Comparison of ENCODE assay signal across 15 mouse cellular contexts in the genomic region with DNA sequence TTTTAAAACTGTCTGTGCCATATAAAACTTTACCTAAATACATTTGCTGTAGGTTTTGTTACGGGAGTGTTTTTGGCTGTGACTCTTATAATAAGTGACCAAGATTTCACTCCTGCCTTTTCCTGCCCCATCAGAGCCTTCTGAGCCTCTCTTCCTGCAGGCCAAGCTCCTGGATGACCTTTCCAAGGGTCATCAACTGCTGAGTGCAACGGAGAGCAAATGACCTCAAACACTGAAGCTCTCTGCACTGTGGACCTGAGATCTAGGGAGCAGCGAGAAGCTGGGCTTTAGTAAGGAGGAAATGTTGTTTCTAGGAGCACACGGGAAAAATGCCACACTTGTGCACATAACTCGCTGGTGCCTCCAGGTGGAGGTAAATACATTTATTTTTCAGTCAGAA.
DNase-seq lines count a peak whose midpoint lies in the region; ATAC-seq and TF ChIP-seq lines count a peak whose summit lies in the region.
"Had no signal": no experiment of that assay in that cellular context is flagged by ENCODE, and none has a peak within 500 bp of the region (broad histone marks: within the 10 kb centered on the region; RNA-seq: fewer than 3 reads in every experiment).

No protein-coding gene starts in this region.

- intact Hi-C loops in heart, postnatal 10 days (cut with DNase I) = no loop called here

- H3K27ac ChIP-seq in embryonic facial prominence, embryonic 13.5 days = no peak overlapping the region
- H3K27ac ChIP-seq in embryonic facial prominence, embryonic 10.5 days (replicated peaks) = no peak overlapping the region
- H3K27ac ChIP-seq in heart, embryonic 16.5 days (ENCODE audit: low read length) = peak overlapping the region; percentile 59
- peak overlapping the region; percentile 72 for H3K27ac ChIP-seq in liver, postnatal 0 days (ENCODE audit: low read depth)
- peak overlapping the region; percentile 61 for H3K27ac ChIP-seq in stomach, embryonic 15.5 days
- H3K27ac ChIP-seq: forebrain, embryonic 12.5 days; liver, embryonic 15.5 days; midbrain, embryonic 12.5 days had no signal

- no peak for TF ChIP-seq EP300 in liver, postnatal 0 days (IDR thresholded peaks at IDR 0.05; ENCODE audit: low read depth)

- no peaks in the 10 kb centered on the region for H3K36me3 ChIP-seq in embryonic facial prominence, embryonic 13.5 days
- no peaks in the 10 kb centered on the region; the same call in 1 of the 2 replicates for H3K36me3 ChIP-seq in embryonic facial prominence, embryonic 10.5 days (replicated peaks)
- H3K36me3 ChIP-seq in heart, embryonic 16.5 days (ENCODE audit: control insufficient read depth, insufficient read depth) = peaks cover 6% of the 10 kb centered on the region
- H3K36me3 ChIP-seq in liver, postnatal 0 days (replicated peaks; ENCODE audit: insufficient read depth, low read length) = no peaks in the 10 kb centered on the region
- H3K36me3 ChIP-seq in stomach, embryonic 15.5 days = no peaks in the 10 kb centered on the region
- H3K36me3 ChIP-seq: forebrain, embryonic 12.5 days; liver, embryonic 15.5 days; midbrain, embryonic 12.5 days had no signal

- no peak overlapping the region for H3K4me3 ChIP-seq in embryonic facial prominence, embryonic 13.5 days
- H3K4me3 ChIP-seq in embryonic facial prominence, embryonic 10.5 days = no peak overlapping the region
- no peak overlapping the region for H3K4me3 ChIP-seq in heart, embryonic 16.5 days (ENCODE audit: low read length)
- no peak overlapping the region for H3K4me3 ChIP-seq in liver, postnatal 0 days (ENCODE audit: low read depth, low read length)
- H3K4me3 ChIP-seq in stomach, embryonic 15.5 days (replicated peaks) = no peak overlapping the region
- H3K4me3 ChIP-seq: forebrain, embryonic 12.5 days; liver, embryonic 15.5 days; midbrain, embryonic 12.5 days had no signal

- DNase-seq in embryonic facial prominence, embryonic 10.5 days (ENCODE audit: low spot score) = no peak
- DNase-seq in heart, postnatal 10 days = no peak
- DNase-seq in liver, postnatal 0 days = no peak
- no peak for DNase-seq in liver
- DNase-seq in adrenal gland, adult 2 months = no peak
- DNase-seq: cerebellum, postnatal 25 days; kidney, adult 9 months; lung, postnatal 4 days; thymus, postnatal 4 days had no signal

- no peak for ATAC-seq in embryonic facial prominence, embryonic 13.5 days (ENCODE audit: insufficient number of reproducible peaks, insufficient read depth, low FRiP score, low TSS enrichment, low read depth)
- ATAC-seq in heart, embryonic 16.5 days (replicated peaks; ENCODE audit: extremely low read depth, insufficient read depth, low FRiP score) = no peak
- no peak for ATAC-seq in liver, postnatal 0 days
- no peak for ATAC-seq in stomach, embryonic 15.5 days (ENCODE audit: insufficient read depth, low FRiP score, low read depth)

- H3K27me3 ChIP-seq in embryonic facial prominence, embryonic 13.5 days = no peaks in the 10 kb centered on the region
- 0 out of 2 replicates have a peak, but pooled peaks cover 6% of the 10 kb centered on the region for H3K27me3 ChIP-seq in embryonic facial prominence, embryonic 10.5 days (replicated peaks; ENCODE audit: low read depth, poor library complexity, severe bottlenecking)
- H3K27me3 ChIP-seq in heart, embryonic 16.5 days (ENCODE audit: control insufficient read depth, insufficient read depth, low read length) = no peaks in the 10 kb centered on the region
- no peaks in the 10 kb centered on the region for H3K27me3 ChIP-seq in liver, postnatal 0 days (ENCODE audit: insufficient read depth, low read length)
- no peaks in the 10 kb centered on the region for H3K27me3 ChIP-seq in stomach, embryonic 15.5 days (replicated peaks)
- H3K27me3 ChIP-seq: forebrain, embryonic 12.5 days had no signal

- H3K4me2 ChIP-seq in embryonic facial prominence, embryonic 13.5 days = no peak overlapping the region
- H3K4me2 ChIP-seq in heart, embryonic 16.5 days (ENCODE audit: low read depth, low read length) = peak overlapping the region; percentile 61; the same call in 1 of the 2 replicates
- no peak overlapping the region for H3K4me2 ChIP-seq in liver, postnatal 0 days (ENCODE audit: low read depth, low read length)
- no peak overlapping the region for H3K4me2 ChIP-seq in stomach, embryonic 15.5 days
- H3K4me2 ChIP-seq: forebrain, embryonic 12.5 days; liver, embryonic 15.5 days; midbrain, embryonic 12.5 days had no signal

- H3K9me3 ChIP-seq in embryonic facial prominence, embryonic 13.5 days = no peaks in the 10 kb centered on the region
- H3K9me3 ChIP-seq in embryonic facial prominence, embryonic 10.5 days = no peaks in the 10 kb centered on the region
- H3K9me3 ChIP-seq in heart, embryonic 16.5 days (replicated peaks; ENCODE audit: control insufficient read depth, low read length) = no peaks in the 10 kb centered on the region
- H3K9me3 ChIP-seq in liver, postnatal 0 days (ENCODE audit: low read length) = no peaks in the 10 kb centered on the region
- no peaks in the 10 kb centered on the region for H3K9me3 ChIP-seq in stomach, embryonic 15.5 days
- H3K9me3 ChIP-seq: forebrain, embryonic 12.5 days; liver, embryonic 15.5 days; midbrain, embryonic 12.5 days had no signal

- H3K9ac ChIP-seq in embryonic facial prominence, embryonic 13.5 days = 0 out of 2 replicates have a peak overlapping the region, but pooled peaks have one; percentile 12
- 0 out of 2 replicates have a peak overlapping the region, but pooled peaks have one; percentile 11 for H3K9ac ChIP-seq in heart, embryonic 16.5 days (ENCODE audit: low read length)
- no peak overlapping the region for H3K9ac ChIP-seq in liver, postnatal 0 days (replicated peaks)
- no peak overlapping the region for H3K9ac ChIP-seq in stomach, embryonic 15.5 days
- H3K9ac ChIP-seq: forebrain, embryonic 12.5 days; liver, embryonic 15.5 days; midbrain, embryonic 12.5 days had no signal

- no peak for TF ChIP-seq CTCF in liver, postnatal 0 days (IDR thresholded peaks at IDR 0.05; ENCODE audit: low read depth)

- H3K4me1 ChIP-seq in embryonic facial prominence, embryonic 13.5 days = peaks cover 56% of the 10 kb centered on the region
- H3K4me1 ChIP-seq in embryonic facial prominence, embryonic 10.5 days = peaks cover 73% of the 10 kb centered on the region
- peaks cover 60% of the 10 kb centered on the region for H3K4me1 ChIP-seq in heart, embryonic 16.5 days (ENCODE audit: control insufficient read depth, insufficient read depth, low read length)
- peaks cover 35% of the 10 kb centered on the region for H3K4me1 ChIP-seq in liver, postnatal 0 days (ENCODE audit: insufficient read depth)
- peaks cover 41% of the 10 kb centered on the region for H3K4me1 ChIP-seq in stomach, embryonic 15.5 days

- WGBS in embryonic facial prominence, embryonic 13.5 days = 44% methylated on average over 5 of the region's 5 CpGs
- WGBS in embryonic facial prominence, embryonic 10.5 days = 46% methylated on average over 5 of the region's 5 CpGs
- WGBS in heart, embryonic 16.5 days = 61% methylated on average over 5 of the region's 5 CpGs
- WGBS in liver, postnatal 0 days (ENCODE audit: insufficient replicate concordance) = 57% methylated on average over 5 of the region's 5 CpGs
- 47% methylated on average over 5 of the region's 5 CpGs for WGBS in stomach, embryonic 15.5 days

Comparison
In these comparisons a context has a peak if more than half of its experiments do, and no peak if none do; other contexts are left out.
1. H3K27ac ChIP-seq: peak in heart, embryonic 16.5 days (single experiment), liver, postnatal 0 days (single experiment) and stomach, embryonic 15.5 days (single experiment); none in embryonic facial prominence, embryonic 13.5 days (single experiment) and embryonic facial prominence, embryonic 10.5 days (single experiment).
2. H3K9ac ChIP-seq: peak in embryonic facial prominence, embryonic 13.5 days (single experiment) and heart, embryonic 16.5 days (single experiment); none in liver, postnatal 0 days (single experiment) and stomach, embryonic 15.5 days (single experiment).